Mouse (Mus musculus) CH12.LX (cell line): ENCODE data around the gene Wipf1.

ENCODE experiments used
- CTCF ChIP-seq, 2 experiments: IDR thresholded peaks in 1 of 2; conservative IDR thresholded peaks in 1 of 2; 2 replicates each; pipeline ENCODE4 v1.5.1; 2011 to 2012; ENCODE audit warnings: low read depth in 2 of 2, low read length in 2 of 2, improper control_type of control experiment in 1 of 2, inconsistent platforms in 1 of 2, mild to moderate bottlenecking in 1 of 2, moderate library complexity in 1 of 2
- E2F4 ChIP-seq: IDR thresholded peaks from 2 replicates; pipeline ENCODE4 v1.6.1; 2011; ENCODE audit warnings: low read depth, low read length, improper control_type of control experiment; ENCODE audit not compliant: insufficient replicate concordance
- EP300 ChIP-seq: IDR thresholded peaks from 2 replicates; pipeline ENCODE4 v1.6.1; 2011; ENCODE audit warnings: low read length, improper control_type of control experiment
- MEF2A ChIP-seq: IDR thresholded peaks from 2 replicates; pipeline ENCODE4 v1.6.1; 2014; ENCODE audit warnings: low read depth, mild to moderate bottlenecking, inconsistent platforms, low read length, improper control_type of control experiment, borderline replicate concordance
- POLR2A ChIP-seq: IDR thresholded peaks from 2 replicates; pipeline ENCODE4 v1.6.1; 2011; ENCODE audit warnings: low read depth, mild to moderate bottlenecking, improper control_type of control experiment, low read length
- RAD21 ChIP-seq: IDR thresholded peaks from 2 replicates; pipeline ENCODE4 v1.6.1; 2011; ENCODE audit warnings: low read depth, mild to moderate bottlenecking, low read length, improper control_type of control experiment, moderate library complexity
- ZKSCAN1 ChIP-seq: IDR thresholded peaks from 2 replicates; pipeline ENCODE4 v1.6.1; 2012; ENCODE audit warnings: low read depth, inconsistent platforms, low read length, improper control_type of control experiment, borderline replicate concordance

DNA sequence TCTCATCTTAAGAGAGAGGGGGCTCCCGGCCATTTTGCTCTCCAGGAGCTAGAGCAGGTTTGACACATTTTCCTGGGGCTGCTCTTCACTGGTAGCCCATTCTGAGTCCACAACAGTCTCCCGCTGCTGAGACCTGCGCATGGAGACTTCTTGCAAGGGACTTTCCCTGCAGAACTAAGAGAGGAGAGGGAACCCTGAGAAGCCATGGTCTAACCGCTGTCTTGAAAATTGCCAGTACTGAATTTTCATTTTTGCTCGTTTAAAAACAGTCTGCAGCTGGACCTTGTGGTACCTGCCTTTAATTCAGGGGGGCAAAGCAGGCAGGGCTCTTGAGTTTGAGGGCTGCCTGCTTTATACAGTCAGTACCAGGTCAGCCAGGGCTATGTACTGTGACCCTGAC is 60.5 kb downstream of the Wipf1 start:
- TF ChIP-seq RAD21 (no peak), CTCF (conservative IDR thresholded peaks at IDR 0.05 in 1 of 2, IDR thresholded peaks at IDR 0.05 in 1 of 2; ENCODE audit: low read depth in 2 of 2, low read length in 2 of 2) (no peak), ZKSCAN1 (no peak), E2F4 (no peak), MEF2A (no peak), POLR2A (no peak; the same call in 1 of the 2 replicates), EP300 (no peak)
